Mouse (Mus musculus) T-helper 1 cell (primary cell): Measurements from ENCODE around the gene Ubxn7.

Source experiments
- in situ Hi-C: fragments of 300-600 bp; cut with MboI, MseI; formaldehyde crosslinking; loops from one replicate; pipeline ENCODE4 v1.15.1; 2025; ENCODE audit warnings: high pct_unique_total_duplicates

Gene Ubxn7

DNA sequence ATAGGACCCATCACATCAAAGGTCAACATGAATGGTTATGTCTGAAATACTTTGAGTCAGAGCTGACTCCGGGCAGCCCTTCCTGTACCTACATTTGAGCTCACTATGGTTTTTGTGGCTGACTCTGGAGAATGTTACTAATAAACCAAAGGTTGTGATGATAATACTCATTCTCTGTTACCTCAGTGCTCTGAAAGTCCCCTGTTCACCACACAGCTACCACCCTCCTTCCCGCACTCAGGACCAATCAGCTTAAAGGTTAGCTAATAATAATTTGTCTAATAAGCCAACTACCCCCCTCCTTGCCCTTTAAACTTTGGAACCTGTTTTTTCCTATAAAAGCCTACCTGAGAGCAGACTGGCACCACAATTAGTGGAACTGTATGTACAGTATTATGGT lies 47.5 kb downstream of the Ubxn7 start:
- in situ Hi-C loops = no loop called here

DNA sequence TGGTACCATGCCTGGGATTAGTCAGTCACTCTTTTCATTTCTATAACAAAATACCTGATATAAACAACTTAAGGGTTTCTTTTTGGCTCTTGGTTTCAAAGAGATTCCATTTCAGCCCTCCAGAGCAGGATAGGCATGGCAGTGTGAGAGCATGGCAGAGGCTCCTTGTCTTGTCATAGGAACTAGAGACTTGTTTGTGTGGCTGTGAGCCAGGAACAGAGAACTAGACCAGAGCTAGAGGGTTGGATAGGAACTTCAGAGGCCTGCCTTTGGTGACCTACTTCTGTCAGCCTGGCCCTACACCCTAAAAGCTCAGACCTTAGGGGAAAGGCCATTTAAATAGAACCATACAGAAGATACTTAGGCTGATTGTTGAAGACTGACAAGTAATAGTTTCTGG lies 50.8 kb downstream of the Ubxn7 start:
- in situ Hi-C loops = loop anchor here (5.0 to 10.0 kb wide), 2 partner anchors 89 to 1262 kb away; no protein-coding TSS in a partner anchor

DNA sequence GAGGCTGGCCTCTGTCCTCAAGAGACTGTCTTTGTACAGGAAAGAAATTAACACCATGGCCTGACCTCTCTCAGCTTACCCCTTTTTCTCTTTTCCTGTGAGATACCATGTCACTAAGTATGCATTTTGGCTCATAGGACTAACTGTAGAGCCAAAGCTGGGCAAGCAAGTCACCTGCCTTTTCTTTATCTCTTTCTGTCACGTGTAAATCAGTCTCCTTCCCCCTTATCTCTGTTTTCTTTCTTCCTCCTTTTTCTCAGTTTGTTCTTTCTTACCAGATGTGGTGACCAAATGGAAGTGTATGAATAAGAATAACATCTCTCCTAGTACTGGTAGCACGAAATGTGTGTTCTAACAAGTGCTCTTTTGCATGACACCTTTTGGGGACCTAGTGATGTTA lies 52.8 kb downstream of the Ubxn7 start:
- in situ Hi-C loops = loop anchor here (5.0 to 10.0 kb wide), 2 partner anchors 87 to 1260 kb away; no protein-coding TSS in a partner anchor

DNA sequence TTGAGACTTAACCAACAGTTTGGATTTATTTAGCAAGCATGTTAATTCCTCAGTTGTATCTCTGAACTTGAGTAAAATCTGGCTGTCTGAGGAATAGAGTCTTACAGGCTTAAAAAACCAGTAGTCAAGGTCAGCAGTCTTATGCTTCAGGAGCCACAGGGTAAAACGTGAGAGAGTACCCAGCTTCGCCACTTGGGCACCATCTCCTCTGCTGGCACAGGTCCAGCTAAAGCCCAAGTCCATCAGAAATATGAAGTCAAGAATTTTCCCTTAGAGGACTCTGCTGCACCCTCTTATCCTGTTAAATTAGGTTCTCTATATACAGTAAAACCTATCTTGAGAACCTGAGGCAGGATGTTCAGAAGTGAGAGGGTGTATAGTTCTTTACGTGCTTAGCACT lies 54.8 kb downstream of the Ubxn7 start:
- in situ Hi-C loops = loop anchor here (10.0 kb wide), 1 partner anchor 1258 kb away; no protein-coding TSS in a partner anchor

DNA sequence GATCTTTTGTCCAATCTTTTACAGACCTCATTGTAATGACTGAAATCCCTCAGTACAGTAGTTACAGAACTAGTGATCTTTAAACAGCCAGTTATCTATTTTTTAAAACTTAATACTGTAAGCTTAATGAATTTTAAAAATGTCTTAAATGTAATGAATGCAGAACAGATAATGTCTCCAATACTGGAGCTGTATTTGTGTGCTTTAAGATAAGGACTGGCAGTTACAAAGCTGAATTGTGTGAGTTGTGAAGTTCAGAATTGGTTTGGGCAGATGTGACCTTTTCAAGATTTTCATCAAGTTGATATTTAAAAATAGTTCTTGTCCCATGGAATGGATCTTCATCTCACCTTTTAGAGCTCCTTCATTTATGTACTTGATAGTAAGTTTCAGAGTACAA lies 57.0 kb downstream of the Ubxn7 start:
- in situ Hi-C loops = loop anchor here (10.0 kb wide), 1 partner anchor 1256 kb away; no protein-coding TSS in a partner anchor

DNA sequence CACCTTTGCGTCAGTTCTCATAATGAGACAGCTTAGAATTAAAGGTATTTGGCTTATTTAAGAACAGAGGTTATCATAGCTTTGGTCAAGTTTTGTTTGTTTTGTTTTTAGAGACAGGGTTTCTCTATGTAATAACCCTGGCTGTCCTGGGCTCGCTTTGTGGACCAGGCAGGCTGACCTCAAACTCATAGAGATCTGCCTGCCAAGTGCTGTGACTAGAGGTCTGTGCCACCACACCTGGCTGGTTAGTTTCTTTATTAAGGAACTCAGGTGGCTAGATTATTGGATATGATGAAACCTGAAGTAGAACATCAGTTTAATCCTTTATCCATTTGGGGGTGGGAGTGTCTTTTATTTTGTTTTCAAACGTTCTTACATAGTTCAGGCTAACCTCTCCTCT lies 57.8 kb downstream of the Ubxn7 start:
- in situ Hi-C loops = loop anchor here (10.0 kb wide), 1 partner anchor 1255 kb away; no protein-coding TSS in a partner anchor

DNA sequence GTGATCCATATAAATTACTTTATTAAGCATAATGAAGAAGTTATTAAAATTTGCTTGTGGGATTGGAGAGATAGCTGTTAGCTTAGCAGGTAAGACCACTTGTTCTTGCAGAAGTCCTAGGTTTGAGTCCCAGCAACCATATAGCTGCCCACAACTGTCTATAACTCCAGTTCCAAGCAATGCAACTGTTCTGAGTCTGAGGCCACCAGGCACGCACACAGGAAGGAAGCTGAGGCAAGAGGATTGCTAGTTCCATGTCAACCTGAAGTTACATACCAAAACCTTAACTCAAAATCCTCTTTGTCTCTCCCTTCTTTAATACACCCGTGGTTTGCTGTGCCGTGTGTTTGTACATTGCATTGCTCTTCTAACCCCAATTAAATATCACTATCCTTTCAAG lies 58.8 kb downstream of the Ubxn7 start:
- in situ Hi-C loops = no loop called here

DNA sequence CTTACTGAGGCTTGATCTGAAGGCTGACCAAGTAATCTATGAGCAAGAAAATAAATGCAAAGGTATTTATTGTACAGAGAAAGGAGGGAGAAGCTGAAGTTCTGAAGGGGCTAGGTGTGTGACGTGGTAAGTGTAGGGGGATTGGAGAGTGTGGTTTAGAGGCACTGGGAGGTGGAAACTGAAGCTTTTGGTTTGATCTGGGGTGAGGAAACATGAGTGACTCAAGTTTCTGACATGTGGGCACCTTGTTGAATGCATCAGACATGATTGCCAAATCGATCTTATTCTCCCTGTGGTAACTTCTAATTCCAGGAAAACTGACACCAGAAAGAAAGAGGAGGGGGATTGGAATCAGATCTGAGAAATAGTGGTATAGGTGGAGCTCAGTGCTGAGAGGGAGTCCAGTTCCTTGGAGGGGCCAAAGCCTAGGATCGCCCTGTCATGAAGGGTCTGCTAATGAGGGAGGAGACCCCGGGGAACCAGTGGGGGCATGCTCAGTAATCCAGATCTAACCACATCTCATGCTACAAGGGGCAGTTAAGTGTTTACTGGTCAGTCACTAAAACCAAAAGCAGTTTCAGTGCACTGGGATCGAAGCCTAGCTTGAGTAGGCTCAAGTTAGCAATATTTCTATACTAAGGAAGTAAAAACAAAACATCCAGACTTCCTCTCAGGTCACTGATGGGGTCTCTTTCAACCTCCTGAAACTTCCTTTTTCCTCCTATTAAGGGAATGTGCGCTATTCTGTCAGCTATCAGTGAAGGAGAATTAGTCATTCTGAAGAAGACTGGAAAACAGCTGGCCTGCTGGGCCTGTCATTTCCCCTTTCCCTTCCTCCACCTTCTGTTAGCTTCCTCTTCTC lies 63.9 kb downstream of the Ubxn7 start:
- in situ Hi-C loops = no loop called here

DNA sequence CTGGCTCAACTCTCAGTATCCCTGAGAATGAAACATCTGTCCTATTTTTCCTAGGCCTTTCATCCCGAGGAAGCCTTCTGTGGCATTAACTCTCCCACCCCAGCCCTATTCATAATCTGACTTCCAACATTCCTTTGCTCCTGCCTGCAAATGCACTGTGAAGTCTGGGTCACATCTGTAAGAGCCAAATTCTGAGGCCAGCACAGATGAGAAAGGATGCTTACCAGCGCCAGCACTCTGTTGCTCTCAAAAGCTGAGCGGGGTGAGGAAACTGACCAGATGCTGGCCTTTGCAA lies 64.4 kb downstream of the Ubxn7 start:
- in situ Hi-C loops = no loop called here

DNA sequence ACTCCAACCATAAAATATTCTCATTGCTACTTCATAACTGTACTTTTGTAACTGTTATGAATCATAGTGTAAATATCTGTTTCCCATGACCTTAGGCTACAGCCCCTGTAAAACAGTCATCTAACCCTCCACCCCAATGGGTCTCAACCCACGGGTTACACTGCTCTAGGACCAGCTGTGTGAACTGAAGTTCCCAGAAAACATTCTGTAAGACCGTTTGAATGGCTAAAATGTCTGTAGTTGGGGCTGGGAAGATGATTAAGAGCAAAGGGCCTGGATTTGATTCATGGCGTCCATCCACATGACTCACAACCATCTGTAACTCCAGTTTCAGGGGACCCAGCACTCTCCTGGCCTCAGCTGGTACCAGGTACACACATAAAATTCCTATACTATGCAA lies 66.1 kb downstream of the Ubxn7 start:
- in situ Hi-C loops = no loop called here

DNA sequence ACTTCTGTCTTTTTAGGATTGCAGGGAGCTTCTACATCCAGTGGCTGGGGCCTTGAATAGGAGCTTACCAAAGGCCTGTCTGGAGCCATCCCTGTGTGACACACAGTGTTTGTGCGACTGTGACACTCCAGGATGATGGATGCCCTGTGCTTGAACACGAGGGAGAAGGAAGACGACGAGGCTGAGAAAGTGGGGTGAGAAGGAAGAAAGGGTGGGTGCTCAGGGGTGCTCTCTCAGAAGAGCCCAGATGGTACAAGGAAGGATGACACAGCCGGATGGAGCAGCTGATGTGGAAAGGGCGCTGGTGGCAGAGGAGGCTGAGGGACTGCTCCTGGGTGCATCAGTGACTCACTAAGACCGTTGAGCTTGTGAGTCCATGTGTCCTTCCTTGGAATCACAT lies 68.2 kb downstream of the Ubxn7 start, which contains the start of gene Tm4sf19:
TSS of gene Tm4sf19 (plus strand) at position 240 of the 400 bp plus-strand sequence.
- in situ Hi-C loops = no loop called here

DNA sequence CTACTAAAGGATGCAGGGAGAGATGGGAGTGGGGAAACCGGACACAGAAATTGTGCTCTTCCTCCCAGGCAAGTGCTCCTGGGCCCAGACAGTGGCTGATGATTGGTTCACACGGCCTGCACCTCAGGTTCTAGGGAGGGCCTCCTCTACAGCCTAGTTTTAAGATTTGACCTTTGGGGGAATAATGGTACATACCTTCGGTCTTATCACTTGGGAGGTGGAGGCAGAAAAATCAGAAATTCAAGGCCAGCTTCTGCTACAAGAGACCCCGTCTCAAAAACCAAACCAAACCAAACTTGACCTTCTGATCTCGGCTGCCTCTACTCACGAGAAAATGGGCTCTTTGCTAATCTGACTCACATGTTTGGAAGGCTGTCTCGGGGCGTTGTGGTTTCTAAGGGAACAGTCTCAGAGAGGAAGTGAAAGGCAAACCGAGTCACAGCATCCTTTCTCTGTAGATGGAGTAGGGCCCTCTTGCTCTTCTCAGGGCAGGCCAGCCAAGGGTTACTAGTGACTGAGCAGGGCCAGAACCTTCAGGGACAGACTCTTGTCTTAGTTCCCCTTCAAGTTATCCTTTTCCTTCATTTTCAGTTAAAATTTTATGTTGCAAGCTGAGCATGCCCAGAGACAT lies 69.4 kb downstream of the Ubxn7 start:
- in situ Hi-C loops = no loop called here

DNA sequence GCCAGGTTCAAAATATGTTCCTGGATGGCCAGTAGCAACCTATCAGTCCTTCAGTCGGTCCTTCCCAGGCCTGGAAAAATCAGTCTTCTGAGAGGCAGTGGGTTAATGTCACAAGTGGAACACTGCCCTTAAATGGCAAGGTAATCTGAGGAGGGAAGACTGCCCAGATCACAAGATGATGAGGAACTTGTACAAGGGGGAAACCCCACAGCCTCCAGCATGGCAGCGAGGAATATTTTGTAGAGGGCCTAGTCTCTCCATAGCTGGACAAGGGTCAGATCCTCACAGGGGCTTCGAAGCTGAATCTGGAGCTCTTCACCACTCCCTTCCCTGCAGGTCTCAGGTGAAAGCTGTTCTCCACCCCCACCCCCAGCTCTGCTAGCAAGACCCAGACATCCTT lies 70.8 kb downstream of the Ubxn7 start:
- in situ Hi-C loops = no loop called here

DNA sequence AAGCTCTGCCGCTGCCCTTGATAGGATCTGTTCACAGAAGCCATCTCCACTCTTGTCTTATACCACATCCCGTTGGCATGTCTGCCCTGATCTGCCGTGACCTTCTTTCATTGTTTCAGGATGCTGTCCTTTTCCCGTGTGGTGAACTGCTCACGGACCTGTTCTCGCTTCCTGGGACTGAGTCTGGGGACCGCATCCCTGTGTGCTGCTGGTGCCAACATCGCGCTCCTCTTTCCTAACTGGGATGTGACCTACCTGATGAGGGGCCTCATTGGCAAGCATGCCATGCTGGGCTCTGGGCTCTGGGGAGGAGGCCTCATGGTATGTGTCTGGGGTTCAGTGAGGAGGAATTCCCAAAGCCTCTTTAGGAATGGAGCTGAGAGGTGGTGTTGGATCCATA lies 73.7 kb downstream of the Ubxn7 start:
- in situ Hi-C loops = no loop called here

DNA sequence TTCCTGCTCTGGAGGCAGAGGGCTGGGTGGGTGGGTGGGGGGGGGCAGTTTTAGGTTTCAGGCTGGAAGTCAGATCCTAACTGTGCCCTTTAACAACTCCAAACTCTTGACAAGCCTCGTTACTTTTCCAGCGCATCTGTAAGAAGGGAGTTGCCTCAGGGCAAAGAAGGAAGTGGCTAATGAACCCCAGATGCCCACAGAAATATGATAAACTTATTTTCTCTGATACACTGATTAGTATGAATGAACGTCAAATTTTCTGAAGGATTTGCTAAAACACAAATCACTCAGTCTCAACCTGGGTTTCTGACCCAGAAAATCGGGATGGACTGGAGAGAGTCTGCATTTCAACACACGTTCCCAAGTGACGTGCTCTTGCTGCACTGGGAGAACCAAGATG lies 74.6 kb downstream of the Ubxn7 start:
- in situ Hi-C loops = no loop called here

DNA sequence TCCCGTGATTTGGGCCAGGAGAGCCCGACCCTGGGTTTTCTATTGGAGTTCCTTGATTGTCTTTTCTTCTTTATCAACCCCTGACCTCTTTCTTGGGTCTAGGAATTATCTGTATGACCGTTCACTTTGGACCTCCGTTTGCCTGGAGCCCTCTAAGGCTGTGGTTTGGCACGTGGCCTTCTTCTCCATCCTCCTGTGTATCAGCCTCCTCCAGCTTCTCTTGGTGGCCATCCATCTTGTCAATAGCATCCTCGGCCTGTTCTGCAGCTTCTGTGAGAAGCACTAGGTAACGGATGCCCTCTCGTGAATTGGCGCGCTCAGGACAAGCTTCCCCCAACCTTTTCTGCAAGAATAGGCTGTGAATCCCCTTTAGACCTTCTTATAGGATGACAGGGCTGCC lies 75.7 kb downstream of the Ubxn7 start:
- in situ Hi-C loops = no loop called here

DNA sequence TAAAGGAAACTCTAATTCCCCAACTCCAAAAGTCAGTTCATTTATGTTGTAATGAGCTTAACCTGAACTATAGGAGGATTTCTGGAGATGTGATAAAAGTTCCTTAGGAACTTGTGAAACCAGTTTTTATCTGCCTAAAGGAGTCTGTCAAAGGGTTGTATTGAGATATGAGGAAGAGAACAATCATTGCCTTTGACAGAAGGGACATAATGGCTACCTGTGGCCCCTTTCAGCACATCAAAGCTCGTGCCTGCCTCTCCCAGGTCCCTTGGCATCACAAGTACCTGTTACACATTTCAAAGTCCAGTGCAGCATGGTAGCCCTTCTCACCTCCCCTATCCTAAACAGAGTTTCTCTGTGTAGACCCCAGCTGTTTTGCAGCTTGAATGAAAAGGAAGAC lies 85.4 kb downstream of the Ubxn7 start:
- in situ Hi-C loops = no loop called here

DNA sequence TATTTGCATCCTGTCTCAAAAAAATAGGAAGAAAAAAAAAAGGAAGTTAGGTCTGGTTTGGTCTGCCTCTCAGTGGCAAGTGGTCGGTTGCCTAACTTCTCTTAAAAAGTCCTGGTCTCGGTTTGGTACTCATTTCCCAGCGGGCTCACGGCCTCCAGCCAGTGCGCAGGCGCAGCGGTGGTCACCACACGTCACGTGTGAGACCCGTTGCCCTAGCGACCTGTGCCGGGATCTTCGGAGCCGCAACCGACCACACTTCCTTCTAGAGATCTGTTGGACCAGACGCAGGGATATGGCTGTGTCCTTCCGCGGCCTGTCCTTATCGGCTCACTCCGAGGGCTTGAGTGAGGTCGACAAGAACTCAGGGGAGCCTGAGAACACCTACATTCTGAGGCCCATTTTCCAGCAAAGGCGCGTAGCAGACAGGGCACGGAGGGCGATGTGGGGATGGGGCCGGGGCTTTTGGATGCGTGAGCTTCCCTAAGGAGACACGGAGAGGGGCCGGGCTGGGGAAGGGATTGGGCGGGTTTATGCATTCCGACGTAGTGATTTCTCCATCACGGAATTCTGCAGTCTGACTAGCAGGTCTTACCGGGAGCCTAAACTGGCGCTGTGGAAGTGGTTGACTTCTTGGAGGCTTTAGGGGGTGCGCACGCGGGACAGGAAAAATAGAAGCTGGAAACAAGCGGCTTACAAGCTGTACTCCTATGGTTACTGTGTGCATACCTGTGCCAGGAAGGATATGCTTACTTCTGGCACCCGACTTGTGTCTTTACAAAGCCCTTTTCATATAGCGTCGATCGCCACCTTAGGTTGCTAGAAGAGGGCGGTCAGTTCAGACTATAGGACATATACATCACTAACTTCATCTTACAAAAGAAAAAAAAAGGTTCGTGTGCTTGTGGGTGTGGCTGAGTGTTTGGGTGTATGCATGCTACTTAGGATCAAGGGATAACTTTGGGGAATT lies 87.7 kb downstream of the Ubxn7 start, which contains the start of gene Tctex1d2:
TSS of gene Tctex1d2 (plus strand) at position 186 of the 967 bp plus-strand sequence.
- in situ Hi-C loops = no loop called here

DNA sequence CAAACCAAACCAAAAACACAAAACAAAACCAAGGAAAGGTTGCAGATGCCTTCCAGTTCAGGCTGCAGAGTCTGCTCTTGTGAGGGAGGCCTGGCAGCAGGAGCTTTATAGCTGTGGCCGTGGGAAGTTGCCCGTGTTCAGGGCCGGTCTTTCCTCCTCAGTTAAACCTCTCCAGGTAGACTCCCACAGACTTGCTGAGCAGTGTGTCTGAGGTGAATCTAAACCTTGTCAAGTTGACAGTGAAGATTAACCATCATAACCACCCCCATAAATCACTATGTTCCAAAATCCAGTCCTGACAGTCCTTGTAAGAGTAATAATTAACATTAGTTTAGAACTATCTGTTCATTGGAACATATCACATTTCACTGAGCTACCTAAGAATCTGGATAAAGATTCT lies 95.4 kb downstream of the Ubxn7 start:
- in situ Hi-C loops = no loop called here

DNA sequence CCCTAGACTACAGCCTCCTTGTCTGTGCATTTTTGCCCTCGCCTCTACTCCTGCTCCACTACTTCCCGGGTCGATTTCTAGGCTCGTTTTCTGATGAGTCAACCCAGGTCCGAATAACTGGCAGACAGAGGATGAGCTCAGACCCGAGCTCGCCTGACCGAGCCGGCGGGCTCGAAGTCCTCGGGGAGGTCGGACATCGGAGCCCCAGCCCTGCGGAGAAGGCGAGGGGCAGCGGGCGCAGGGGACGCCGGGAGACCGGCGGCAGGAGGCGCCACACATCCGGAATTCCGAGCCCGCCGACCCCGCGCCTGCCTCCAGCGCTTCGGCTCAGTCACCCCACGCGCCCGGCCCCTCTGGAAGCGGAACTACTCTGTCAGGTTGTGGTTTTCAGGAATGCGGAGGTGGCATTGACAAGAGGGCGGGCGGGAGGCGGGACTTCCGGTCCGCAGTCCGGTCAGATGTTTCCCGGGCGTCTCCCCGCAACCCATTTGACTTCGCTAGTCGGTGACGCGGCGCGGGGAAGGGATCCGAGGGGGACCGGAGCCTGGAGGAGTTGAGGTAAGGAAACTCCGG lies 98.5 kb downstream of the Ubxn7 start, which contains the start of gene Pcyt1a:
TSS of gene Pcyt1a (plus strand) at position 448 of the 573 bp plus-strand sequence.
- in situ Hi-C loops = no loop called here

DNA sequence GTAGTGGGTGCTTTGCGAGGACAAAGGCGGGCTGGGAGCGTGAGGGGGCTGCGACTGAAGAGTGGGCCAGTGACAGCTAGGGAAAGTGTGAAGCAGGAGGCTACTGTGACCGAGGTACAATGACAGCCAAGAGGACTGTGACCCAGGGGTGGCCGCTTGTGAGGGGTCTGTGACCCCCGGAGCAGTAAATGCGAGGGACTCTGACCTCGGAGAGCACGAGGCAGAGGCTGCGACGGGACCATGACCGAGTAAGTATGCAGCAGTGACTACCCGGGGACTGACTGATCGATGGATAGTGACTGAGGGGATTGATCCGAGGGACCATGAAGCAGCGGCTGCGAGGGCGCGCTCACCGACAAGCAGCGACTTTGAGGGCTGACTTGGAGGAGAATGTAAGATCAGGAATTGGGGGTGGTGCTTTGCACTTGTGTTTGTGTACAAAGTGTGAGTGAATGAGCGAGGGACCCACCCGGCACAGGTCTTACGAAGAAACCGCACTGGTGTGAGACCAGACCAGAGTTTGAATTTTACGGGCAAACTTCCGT lies 99.1 kb downstream of the Ubxn7 start:
- in situ Hi-C loops = no loop called here
